ENCODE assay signal across 11 mouse cellular contexts in the genomic region with DNA sequence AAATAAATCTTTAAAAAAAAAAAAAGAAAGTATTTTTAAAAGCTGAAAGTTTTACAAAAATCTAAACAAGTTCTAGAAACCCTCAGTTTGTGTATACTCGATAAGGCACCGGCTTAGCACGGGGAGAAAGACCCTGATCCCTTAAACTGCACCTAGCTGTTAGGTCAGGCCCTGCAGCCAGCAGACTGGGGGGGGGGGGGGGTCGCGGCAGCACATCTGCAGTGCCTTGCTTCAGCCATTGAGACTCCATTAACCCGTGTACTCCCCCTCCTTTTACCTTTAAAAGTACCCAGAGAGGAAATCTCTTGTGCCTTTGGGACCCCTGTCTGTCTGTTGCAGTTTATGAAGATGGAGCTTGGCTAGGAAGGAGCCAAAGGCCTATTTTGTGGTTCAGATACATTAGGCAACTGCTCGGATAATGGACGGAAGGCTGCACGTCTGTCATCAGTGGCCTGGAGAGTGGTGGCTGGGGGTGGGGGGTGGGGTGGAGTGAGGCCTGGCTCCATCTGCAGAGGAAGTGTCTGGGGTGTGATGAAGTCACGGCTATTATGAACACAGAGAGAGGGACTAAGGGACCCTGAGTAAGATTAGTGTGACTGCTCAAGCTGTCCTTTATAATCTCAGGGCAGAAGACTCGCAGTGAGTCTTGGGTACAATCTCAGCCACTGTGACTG. TPM values are rescaled to one million over a fixed set of nuclear protein-coding genes. Genes with fewer than 3 reads are reported as not detected.
A peak's percentile ranks its signal among the peaks of the same experiment; 100 is the strongest.
DNase-seq lines count a peak whose midpoint lies in the region; ATAC-seq lines count a peak whose summit lies in the region.
"Had no signal": no experiment of that assay in that cellular context is flagged by ENCODE, and none has a peak within 500 bp of the region (broad histone marks: within the 10 kb centered on the region; RNA-seq: fewer than 3 reads in every experiment).

No protein-coding gene starts in this region.

- H3K4me2 ChIP-seq in lung, embryonic 15.5 days = no peak overlapping the region
- no peak overlapping the region for H3K4me2 ChIP-seq in neural tube, embryonic 13.5 days

- no peaks in the 10 kb centered on the region for H3K27me3 ChIP-seq in lung, embryonic 15.5 days
- no peaks in the 10 kb centered on the region for H3K27me3 ChIP-seq in limb, embryonic 10.5 days (ENCODE audit: low read depth, poor library complexity, severe bottlenecking)
- H3K27me3 ChIP-seq in neural tube, embryonic 13.5 days = no peaks in the 10 kb centered on the region

- DNase-seq in embryo, embryonic 10 days (ENCODE audit: low spot score) = peak; percentile 40
- no peak for DNase-seq in embryo, embryonic 9.5 days (ENCODE audit: extremely low spot score)
- no peak for DNase-seq in lung, postnatal 25 days (ENCODE audit: low spot score)
- DNase-seq in limb, embryonic 10.5 days (ENCODE audit: low spot score) = no peak
- DNase-seq in right cerebral cortex, postnatal 36 days (ENCODE audit: low spot score in 2 of 2) = no peak
- no peak for DNase-seq in testis, postnatal 10 days (ENCODE audit: low spot score)
- DNase-seq: adrenal gland, postnatal 10 days; cerebellum, adult 11 months; gastrocnemius, postnatal 36 days had no signal

- 37% methylated on average over 11 of the region's 11 CpGs for WGBS in lung, embryonic 15.5 days
- 54% methylated on average over 11 of the region's 11 CpGs for WGBS in limb, embryonic 10.5 days
- WGBS in neural tube, embryonic 13.5 days = 31% methylated on average over 11 of the region's 11 CpGs

- no peak overlapping the region for H3K9ac ChIP-seq in lung, embryonic 15.5 days
- no peak overlapping the region for H3K9ac ChIP-seq in neural tube, embryonic 13.5 days

- no peak for ATAC-seq in lung, embryonic 15.5 days (ENCODE audit: borderline replicate concordance, extremely low read depth, low FRiP score, low TSS enrichment)
- ATAC-seq in neural tube, embryonic 13.5 days (ENCODE audit: low read depth) = peak; percentile 77

- H3K4me3 ChIP-seq in lung, embryonic 15.5 days = no peak overlapping the region
- H3K4me3 ChIP-seq in limb, embryonic 10.5 days = no peak overlapping the region
- no peak overlapping the region for H3K4me3 ChIP-seq in neural tube, embryonic 13.5 days

- H3K9me3 ChIP-seq in lung, embryonic 15.5 days = no peaks in the 10 kb centered on the region
- H3K9me3 ChIP-seq in limb, embryonic 10.5 days (replicated peaks) = no peaks in the 10 kb centered on the region
- no peaks in the 10 kb centered on the region for H3K9me3 ChIP-seq in neural tube, embryonic 13.5 days

- 0 out of 2 replicates have a peak overlapping the region, but pooled peaks have one; percentile 6 for H3K27ac ChIP-seq in lung, embryonic 15.5 days
- peak overlapping the region; percentile 61; the same call in 1 of the 2 replicates for H3K27ac ChIP-seq in limb, embryonic 10.5 days
- H3K27ac ChIP-seq in neural tube, embryonic 13.5 days (replicated peaks) = peak overlapping the region; percentile 78

- peaks cover 12% of the 10 kb centered on the region for H3K36me3 ChIP-seq in lung, embryonic 15.5 days
- H3K36me3 ChIP-seq in limb, embryonic 10.5 days = peaks cover 40% of the 10 kb centered on the region
- H3K36me3 ChIP-seq in neural tube, embryonic 13.5 days = peaks cover 15% of the 10 kb centered on the region

- peaks cover 15% of the 10 kb centered on the region for H3K4me1 ChIP-seq in lung, embryonic 15.5 days
- peaks cover 6% of the 10 kb centered on the region for H3K4me1 ChIP-seq in limb, embryonic 10.5 days
- H3K4me1 ChIP-seq in neural tube, embryonic 13.5 days (replicated peaks) = peaks cover 16% of the 10 kb centered on the region

RNA-seq across cellular contexts. Expression of a gene that starts 14.8 kb away (rescaled TPM):
- polyA plus RNA-seq in lung, embryonic 15.5 days (2015; fragmentation: Nextera tagmentation; extraction: Ambion mirVana) = 2.1 and 2.2 TPM in 2 replicates
- 4.4 and 4.5 TPM in 2 replicates for polyA plus RNA-seq in limb, embryonic 10.5 days (2016; fragmentation: Nextera tagmentation; extraction: Ambion mirVana)
- 2.8 and 3.2 TPM in 2 replicates for polyA plus RNA-seq in neural tube, embryonic 13.5 days (2015; fragmentation: Nextera tagmentation; extraction: Ambion mirVana)

RNA-seq across cellular contexts. Expression of a gene that starts 16.3 kb away (rescaled TPM):
- 16.7 and 18.9 TPM in 2 replicates for polyA plus RNA-seq in lung, embryonic 15.5 days (2015; fragmentation: Nextera tagmentation; extraction: Ambion mirVana)
- 23.9 and 26.9 TPM in 2 replicates for polyA plus RNA-seq in limb, embryonic 10.5 days (2016; fragmentation: Nextera tagmentation; extraction: Ambion mirVana)
- polyA plus RNA-seq in neural tube, embryonic 13.5 days (2015; fragmentation: Nextera tagmentation; extraction: Ambion mirVana) = 17.1 and 17.9 TPM in 2 replicates

RNA-seq across cellular contexts. Expression of a gene that starts 18.0 kb away (rescaled TPM):
- 7.4 and 8.5 TPM in 2 replicates for polyA plus RNA-seq in lung, embryonic 15.5 days (2015; fragmentation: Nextera tagmentation; extraction: Ambion mirVana)
- polyA plus RNA-seq in limb, embryonic 10.5 days (2016; fragmentation: Nextera tagmentation; extraction: Ambion mirVana) = 5.6 and 7.9 TPM in 2 replicates
- 101 and 130 TPM in 2 replicates for polyA plus RNA-seq in neural tube, embryonic 13.5 days (2015; fragmentation: Nextera tagmentation; extraction: Ambion mirVana)

RNA-seq across cellular contexts. Expression of a gene that starts 42.0 kb away (rescaled TPM):
- 169 and 188 TPM in 2 replicates for polyA plus RNA-seq in lung, embryonic 15.5 days (2015; fragmentation: Nextera tagmentation; extraction: Ambion mirVana)
- 278 and 297 TPM in 2 replicates for polyA plus RNA-seq in limb, embryonic 10.5 days (2016; fragmentation: Nextera tagmentation; extraction: Ambion mirVana)
- 245 and 256 TPM in 2 replicates for polyA plus RNA-seq in neural tube, embryonic 13.5 days (2015; fragmentation: Nextera tagmentation; extraction: Ambion mirVana)

RNA-seq across cellular contexts. Expression of a gene that starts 48.1 kb away (rescaled TPM):
- 28.4 and 31.3 TPM in 2 replicates for polyA plus RNA-seq in lung, embryonic 15.5 days (2015; fragmentation: Nextera tagmentation; extraction: Ambion mirVana)
- polyA plus RNA-seq in limb, embryonic 10.5 days (2016; fragmentation: Nextera tagmentation; extraction: Ambion mirVana) = 20.2 and 23.7 TPM in 2 replicates
- polyA plus RNA-seq in neural tube, embryonic 13.5 days (2015; fragmentation: Nextera tagmentation; extraction: Ambion mirVana) = 41.0 and 45.4 TPM in 2 replicates

Comparison
In these comparisons a context has a peak if more than half of its experiments do, and no peak if none do; other contexts are left out.
1. H3K27ac ChIP-seq: peak in every context shown above with its lines; median percentile 78 in neural tube, embryonic 13.5 days; 61 in limb, embryonic 10.5 days; 6 in lung, embryonic 15.5 days.
2. RNA of a gene that starts 18.0 kb away (polyA plus RNA-seq): 101 to 130 TPM in neural tube, embryonic 13.5 days; 5.6 to 7.9 TPM in limb, embryonic 10.5 days and 7.4 to 8.5 TPM in lung, embryonic 15.5 days; every median in the first group is over 10 times any median in the second.